16 mouse cellular contexts compared by ENCODE assay signal in genomic region chr17:28442661-28443060, GRCm38 (mm10).
DNase-seq lines count a peak whose midpoint lies in the region; ATAC-seq and TF ChIP-seq lines count a peak whose summit lies in the region.
"Had no signal": no experiment of that assay in that cellular context is flagged by ENCODE, and none has a peak within 500 bp of the region (broad histone marks: within the 10 kb centered on the region; RNA-seq: fewer than 3 reads in every experiment).

No protein-coding gene starts in this region.

- no peak overlapping the region for H3K9ac ChIP-seq in kidney, postnatal 0 days (ENCODE audit: low read depth, low read length)
- H3K9ac ChIP-seq: heart, embryonic 12.5 days; hindbrain, embryonic 14.5 days; neural tube, embryonic 12.5 days had no signal

- no peak overlapping the region for H3K4me2 ChIP-seq in kidney, postnatal 0 days (ENCODE audit: low read length)
- H3K4me2 ChIP-seq: heart, embryonic 12.5 days; hindbrain, embryonic 14.5 days; neural tube, embryonic 12.5 days had no signal

- no peak for TF ChIP-seq POLR2A in kidney, adult 2 months (IDR thresholded peaks at IDR 0.05; ENCODE audit: low read depth, low read length)
- peak; percentile 41; the same call in 1 of the 2 replicates for TF ChIP-seq POLR2A in bone marrow, adult 2 months (IDR thresholded peaks at IDR 0.05; ENCODE audit: borderline replicate concordance, control insufficient read depth, low read depth, low read length)

- no peaks in the 10 kb centered on the region for H3K4me1 ChIP-seq in kidney, postnatal 0 days (replicated peaks; ENCODE audit: insufficient read depth, low read length)
- peaks cover 14% of the 10 kb centered on the region for H3K4me1 ChIP-seq in kidney, adult 2 months (ENCODE audit: control insufficient read depth, insufficient read depth, low read length)
- peaks cover 4% of the 10 kb centered on the region for H3K4me1 ChIP-seq in bone marrow, adult 2 months (ENCODE audit: control insufficient read depth, insufficient read depth, low read length)
- H3K4me1 ChIP-seq: heart, embryonic 12.5 days; neural tube, embryonic 12.5 days had no signal

- 57% methylated on average over 6 of the region's 6 CpGs for WGBS in kidney, postnatal 0 days
- WGBS in kidney, adult 2 months: 48% methylated on average over 6 of the region's 6 CpGs
- WGBS in bone marrow, adult 2 months: 30% methylated on average over 6 of the region's 6 CpGs

- H3K27ac ChIP-seq in kidney, postnatal 0 days: peak overlapping the region; percentile 21; the same call in 1 of the 2 replicates
- no peak overlapping the region for H3K27ac ChIP-seq in kidney, adult 2 months (ENCODE audit: insufficient read depth, low read depth, low read length)
- no peak overlapping the region for H3K27ac ChIP-seq in bone marrow, adult 2 months (ENCODE audit: control insufficient read depth, insufficient read depth, low read depth, low read length, poor library complexity)
- H3K27ac ChIP-seq: hindbrain, embryonic 14.5 days; neural tube, embryonic 12.5 days had no signal

- no peak for DNase-seq in kidney, postnatal 0 days (ENCODE audit: low spot score)
- no peak for DNase-seq in kidney, adult 2 months
- peak; percentile 48 for DNase-seq in CD4-positive helper T cell, adult 2 months (ENCODE audit: low read depth, low spot score)
- no peak for DNase-seq in heart, postnatal 14 days
- no peak for DNase-seq in heart, postnatal 10 days
- no peak for DNase-seq in lung, postnatal 36 days
- DNase-seq: adrenal gland, postnatal 10 days; cerebellum, postnatal 10 days; kidney, adult 8-10 months; lung, postnatal 10 days; midbrain, embryonic 14.5 days had no signal

- intact Hi-C loops in heart, postnatal 14 days (cut with DNase I): no loop called here
- intact Hi-C loops in heart, postnatal 10 days (cut with DNase I): no loop called here

- H3K27me3 ChIP-seq in kidney, postnatal 0 days (ENCODE audit: insufficient read depth, low read length): no peaks in the 10 kb centered on the region
- H3K27me3 ChIP-seq in kidney, adult 2 months (replicated peaks; ENCODE audit: control insufficient read depth, insufficient read depth, low read length): no peaks in the 10 kb centered on the region
- H3K27me3 ChIP-seq: heart, embryonic 12.5 days; neural tube, embryonic 12.5 days had no signal

- no peak for ATAC-seq in kidney, postnatal 0 days (replicated peaks; ENCODE audit: low FRiP score, low read depth)
- ATAC-seq in neutrophil, adult 5-6 weeks (ENCODE audit: extremely low read depth, insufficient number of reproducible peaks, low FRiP score, poor library complexity, severe bottlenecking): peak; percentile 26; the same call in 1 of the 2 replicates

- no peak overlapping the region for H3K4me3 ChIP-seq in kidney, postnatal 0 days (replicated peaks; ENCODE audit: low read depth, low read length)
- no peak overlapping the region for H3K4me3 ChIP-seq in kidney, adult 2 months (ENCODE audit: insufficient read depth, low read depth, low read length)
- no peak overlapping the region for H3K4me3 ChIP-seq in bone marrow, adult 2 months (replicated peaks; ENCODE audit: control insufficient read depth, low read depth, low read length)
- H3K4me3 ChIP-seq: heart, embryonic 12.5 days; neural tube, embryonic 12.5 days had no signal

- H3K9me3 ChIP-seq in kidney, postnatal 0 days (replicated peaks; ENCODE audit: low read length): no peaks in the 10 kb centered on the region
- H3K9me3 ChIP-seq: heart, embryonic 12.5 days; neural tube, embryonic 12.5 days had no signal

- TF ChIP-seq CTCF in kidney, postnatal 0 days (IDR thresholded peaks at IDR 0.05; ENCODE audit: low read depth): no peak
- TF ChIP-seq CTCF in kidney, adult 2 months (conservative IDR thresholded peaks at IDR 0.05; ENCODE audit: insufficient read depth, insufficient read length, low read depth, low read length): no peak
- no peak for TF ChIP-seq CTCF in bone marrow, adult 2 months (IDR thresholded peaks at IDR 0.05; ENCODE audit: control insufficient read depth, insufficient read depth, low read length)

- H3K36me3 ChIP-seq in kidney, postnatal 0 days (ENCODE audit: insufficient read depth, low read length): peaks cover 4% of the 10 kb centered on the region; the same call in 1 of the 2 replicates
- H3K36me3 ChIP-seq in kidney, adult 2 months (ENCODE audit: control insufficient read depth, insufficient read depth, low read length): peaks cover 2% of the 10 kb centered on the region; the same call in 1 of the 2 replicates
